Mouse (Mus musculus) retina, embryonic 14.5 days (tissue): ENCODE results near the gene Ryk.

Source experiments
- DNase-seq: peaks from one replicate; pipeline ENCODE4 v3.0.0-alpha.2; 2015; ENCODE audit warnings: low spot score

The Ryk gene

DNA sequence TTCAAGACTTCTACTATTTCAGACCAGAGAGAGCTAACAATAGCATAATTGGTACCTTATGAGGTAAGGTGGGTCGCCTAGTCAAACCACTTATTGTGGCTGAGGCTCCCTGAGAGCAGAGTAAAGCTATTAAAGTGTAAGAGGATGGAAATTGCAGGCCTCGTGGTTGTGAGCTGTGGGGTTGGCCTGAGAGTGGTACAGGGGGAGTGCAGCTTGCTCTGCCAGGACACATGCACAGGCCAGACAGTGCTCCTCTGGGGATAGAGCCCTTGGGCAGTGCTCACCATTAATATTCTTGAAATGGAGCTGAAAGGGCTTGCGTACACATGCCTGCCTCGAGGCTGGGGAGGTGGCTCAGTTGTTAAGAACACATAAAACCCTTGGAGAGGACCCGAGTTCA lies 23.6 kb downstream of the Ryk start:
- DNase-seq, result no peak

DNA sequence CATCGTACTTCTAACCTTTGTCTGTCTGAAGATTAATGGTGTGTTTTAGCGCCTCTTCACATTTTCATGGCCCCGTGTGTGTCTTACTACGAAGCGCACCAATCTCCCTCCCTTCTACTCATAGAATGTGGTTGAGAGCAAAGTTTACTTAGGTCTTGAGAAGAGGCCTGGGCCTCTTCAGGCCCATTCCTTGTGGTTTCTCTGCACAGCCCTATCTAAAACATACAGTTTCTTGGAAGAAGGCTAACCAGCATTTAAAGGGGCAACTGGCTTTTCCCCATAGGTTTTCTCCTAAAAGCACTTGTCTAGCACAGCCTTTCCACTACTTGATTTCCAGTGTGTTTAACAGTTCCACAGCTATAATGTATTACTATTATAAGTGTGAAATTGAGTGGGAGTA lies 24.7 kb downstream of the Ryk start:
- no peak for DNase-seq

DNA sequence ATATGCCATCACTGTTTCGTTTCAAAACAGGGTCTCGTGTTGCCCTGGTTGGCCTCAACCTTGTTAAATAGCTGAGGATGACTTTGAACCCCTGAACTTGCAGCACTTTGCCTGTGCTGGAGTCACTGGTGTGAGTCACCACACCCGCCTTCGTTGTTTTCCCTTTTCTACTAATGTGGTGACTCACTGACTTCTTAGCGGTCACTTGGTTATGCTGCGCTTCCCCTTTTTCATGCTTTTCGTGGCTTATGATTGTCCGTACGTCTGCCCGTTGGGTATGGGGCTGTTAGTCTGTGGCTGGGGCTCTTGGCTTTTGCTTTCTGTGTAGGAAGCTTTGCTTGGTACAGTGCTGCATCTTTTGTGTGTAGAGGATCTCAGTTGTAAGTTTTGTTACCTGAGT lies 25.2 kb downstream of the Ryk start:
- DNase-seq, result no peak

- no peak for DNase-seq
Measured at GRCm38 (mm10) chr9:102860802-102861469, 26.2 kb downstream of the Ryk start.

- DNase-seq, result no peak
Measured at GRCm38 (mm10) chr9:102861789-102862188, 27.1 kb downstream of the Ryk start.

DNA sequence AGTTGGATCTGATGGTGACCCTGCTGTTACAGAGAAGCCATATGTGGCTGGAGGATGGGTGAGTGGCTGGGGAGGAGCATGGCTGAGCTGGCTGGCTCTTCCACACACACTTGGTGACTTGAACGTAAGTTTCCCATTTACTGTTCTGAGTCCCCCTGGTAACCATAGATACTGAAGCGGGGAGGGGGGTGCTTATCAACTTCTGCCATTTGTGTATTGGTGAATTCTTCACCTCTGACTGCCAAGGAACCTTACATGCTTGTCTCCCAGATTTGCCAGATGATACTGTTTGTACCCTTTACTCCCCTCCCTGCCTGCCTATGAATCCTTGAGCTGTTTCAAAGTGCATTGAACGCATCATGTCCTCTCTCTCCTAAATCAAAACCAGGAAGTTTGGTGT lies 27.5 kb downstream of the Ryk start:
- DNase-seq, result no peak

GRCm38 (mm10) chr9:102863876-102864545 lies 29.3 kb downstream of the Ryk start:
- no peak for DNase-seq

- no peak for DNase-seq
Measured at GRCm38 (mm10) chr9:102864931-102865330, 30.2 kb downstream of the Ryk start.

GRCm38 (mm10) chr9:102865946-102866737 lies 31.4 kb downstream of the Ryk start:
- DNase-seq, result no peak

DNA sequence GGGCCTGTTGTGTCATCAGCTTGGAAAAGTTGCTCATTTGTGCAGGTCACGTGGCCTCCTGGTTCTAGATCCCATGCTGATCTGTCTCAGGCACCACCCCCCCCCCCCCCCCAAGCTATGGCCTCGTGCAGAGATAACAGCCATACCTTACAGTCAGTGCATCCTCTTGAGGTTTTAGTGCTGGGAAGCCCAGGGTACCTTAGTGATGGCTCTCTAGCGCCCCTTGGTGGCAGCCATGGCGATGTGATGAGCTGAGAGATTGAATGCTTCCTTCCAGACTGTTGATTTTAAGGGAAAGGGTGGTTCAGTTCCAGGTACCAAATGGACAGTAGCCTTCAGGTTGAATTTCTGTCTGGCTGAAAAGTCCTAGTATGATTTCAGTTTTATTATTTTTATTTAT lies 32.2 kb downstream of the Ryk start:
- peak; percentile 86 for DNase-seq

DNA sequence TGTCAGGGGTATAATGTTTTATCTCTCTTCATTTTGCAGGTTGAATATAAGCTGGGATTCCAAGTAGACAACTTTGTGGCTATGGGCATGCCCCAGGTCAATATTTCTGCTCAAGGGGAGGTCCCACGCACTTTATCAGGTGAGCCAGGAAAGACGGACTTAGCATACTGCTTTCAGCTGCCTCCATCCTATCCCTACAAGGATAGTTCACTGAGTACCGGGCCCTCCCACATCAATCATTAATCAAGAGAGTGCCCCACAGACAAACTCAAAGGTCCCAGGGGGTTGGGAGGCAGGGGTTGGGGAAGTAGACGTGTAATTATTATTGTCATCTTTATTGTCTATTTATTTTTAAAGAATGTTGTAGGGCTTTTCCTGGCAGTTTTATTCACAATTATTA lies 32.8 kb downstream of the Ryk start:
- DNase-seq, result no peak

- no peak for DNase-seq
Measured at GRCm38 (mm10) chr9:102868451-102868850, 33.7 kb downstream of the Ryk start.

DNA sequence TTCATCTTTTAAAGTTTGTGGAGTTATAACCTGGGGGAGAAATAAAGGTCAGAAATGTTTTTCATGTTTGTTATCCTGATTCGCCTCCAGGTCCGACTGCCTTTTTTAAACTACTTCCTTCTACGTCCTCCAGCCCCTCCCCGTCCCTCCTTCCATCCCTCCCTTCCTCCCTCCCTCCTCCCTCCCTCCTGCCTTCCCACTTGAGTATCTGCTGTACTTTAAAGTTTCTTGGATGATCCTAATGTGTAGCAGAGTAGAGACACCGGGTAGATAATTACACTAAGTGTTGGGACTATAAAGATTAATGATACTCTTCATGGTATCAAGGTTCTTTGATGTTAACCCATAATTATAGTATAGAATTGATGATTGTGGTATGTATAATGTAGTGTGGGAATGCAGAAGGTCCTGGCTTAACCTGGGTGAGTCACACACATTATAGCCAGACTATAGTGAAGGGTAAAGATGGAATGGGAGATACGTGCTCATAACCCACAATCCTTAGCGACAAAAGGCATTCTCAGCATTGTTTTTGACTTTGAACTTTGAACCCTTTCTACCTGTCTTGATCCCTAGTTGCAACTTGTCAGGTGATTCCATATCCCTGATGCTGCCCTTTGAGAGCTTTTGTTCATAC lies 41.5 kb downstream of the Ryk start:
- DNase-seq, result no peak

- DNase-seq, result no peak
Measured at GRCm38 (mm10) chr9:102877916-102878315, 43.2 kb downstream of the Ryk start.

- peak; percentile 81 for DNase-seq
Measured at GRCm38 (mm10) chr9:102879545-102879944, 44.8 kb downstream of the Ryk start.

- DNase-seq, result no peak
Measured at GRCm38 (mm10) chr9:102884703-102885102, 50.0 kb downstream of the Ryk start.

- DNase-seq, result no peak
Measured at GRCm38 (mm10) chr9:102890166-102890565, 55.4 kb downstream of the Ryk start.

- DNase-seq, result no peak
Measured at GRCm38 (mm10) chr9:102892480-102893355, 58.0 kb downstream of the Ryk start.

DNA sequence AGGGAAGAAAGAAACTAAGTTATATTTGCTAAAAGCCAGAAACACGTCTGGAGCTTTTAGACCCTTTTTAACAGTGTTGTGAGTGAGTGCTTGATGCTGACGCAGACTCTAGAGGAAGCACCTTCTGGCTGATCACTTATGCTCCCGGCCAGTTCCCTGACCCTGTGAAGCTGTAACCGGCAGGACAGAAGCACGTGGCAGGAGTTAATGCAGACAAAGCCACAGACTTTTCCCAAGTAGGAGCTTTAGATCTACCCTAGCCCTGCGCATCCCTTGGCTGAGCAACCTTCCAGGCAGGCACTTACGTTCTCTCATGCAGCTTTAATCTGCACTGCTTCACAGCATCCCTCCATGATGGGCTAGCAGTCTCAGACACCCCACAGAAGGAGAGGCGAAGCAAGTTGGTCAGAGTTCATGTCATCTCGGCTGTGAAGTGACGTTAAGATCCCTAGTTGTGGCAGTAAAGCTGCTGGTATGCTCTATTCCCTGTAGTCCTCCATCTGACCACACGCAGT lies 58.7 kb downstream of the Ryk start:
- no peak for DNase-seq

DNA sequence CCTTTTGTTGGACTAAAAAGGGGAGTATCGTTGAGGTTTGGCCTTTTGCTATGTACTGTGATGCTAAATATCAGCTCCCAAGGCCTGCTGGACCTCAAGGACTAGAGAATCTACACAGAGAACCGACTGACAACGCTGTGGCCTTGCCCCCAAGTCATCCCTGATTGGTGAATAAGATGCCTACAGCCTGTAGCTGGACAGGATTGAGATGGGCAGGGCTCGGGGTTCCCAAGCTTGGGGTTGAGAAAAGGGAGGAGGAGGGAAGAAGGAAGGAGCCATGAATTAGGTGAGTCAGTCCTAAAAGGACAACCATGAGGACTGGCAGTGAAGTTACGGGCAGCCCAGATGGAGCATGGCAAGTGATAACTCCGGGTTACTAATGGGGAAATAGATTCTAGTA lies 65.2 kb downstream of the Ryk start:
- DNase-seq, result no peak

- no peak for DNase-seq
Measured at GRCm38 (mm10) chr9:102902308-102902707, 67.6 kb downstream of the Ryk start.
